Mouse (Mus musculus): Measurements from ENCODE around the gene Myof. TPM values are rescaled to one million over a fixed set of nuclear protein-coding genes. Genes with fewer than 3 reads are reported as not detected.
A peak's percentile ranks its signal among the peaks of the same experiment; 100 is the strongest.

Gene Myof
- total and polyA plus RNA-seq, 2 experiments: 0.48 to 2.1 TPM

- H3K9ac ChIP-seq (ENCODE audit: low read depth, low read length): no peak overlapping the region
- H3K27ac ChIP-seq (replicated peaks; ENCODE audit: insufficient read depth, low read depth, low read length): no peak overlapping the region
- H3K4me3 ChIP-seq (ENCODE audit: insufficient read depth, low read depth, low read length): no peak overlapping the region
- H3K79me2 ChIP-seq (ENCODE audit: control insufficient read depth, insufficient read depth, low read length): no peaks in the 10 kb centered on the region
- no peaks in the 10 kb centered on the region for H3K27me3 ChIP-seq (ENCODE audit: control insufficient read depth, insufficient read depth, low read length)
- H3K36me3 ChIP-seq (ENCODE audit: control insufficient read depth, insufficient read depth, low read length): no peaks in the 10 kb centered on the region
- DNase-seq (ENCODE audit: extremely low read depth, low read depth, low spot score): peak; percentile 21
- WGBS: 52% methylated on average over 9 of the region's 9 CpGs
- no peak for TF ChIP-seq POLR2A (IDR thresholded peaks at IDR 0.05; ENCODE audit: extremely low read depth, insufficient read depth, low read length)
- no peak for TF ChIP-seq CTCF (IDR thresholded peaks at IDR 0.05; ENCODE audit: low read depth, low read length)
- no peaks in the 10 kb centered on the region; the same call in 1 of the 2 replicates for H3K4me1 ChIP-seq (ENCODE audit: control insufficient read depth, insufficient read depth, low read length)
Measured at GRCm38 (mm10) chr19:38025254-38026041, 17.9 kb downstream of the Myof start.

DNA sequence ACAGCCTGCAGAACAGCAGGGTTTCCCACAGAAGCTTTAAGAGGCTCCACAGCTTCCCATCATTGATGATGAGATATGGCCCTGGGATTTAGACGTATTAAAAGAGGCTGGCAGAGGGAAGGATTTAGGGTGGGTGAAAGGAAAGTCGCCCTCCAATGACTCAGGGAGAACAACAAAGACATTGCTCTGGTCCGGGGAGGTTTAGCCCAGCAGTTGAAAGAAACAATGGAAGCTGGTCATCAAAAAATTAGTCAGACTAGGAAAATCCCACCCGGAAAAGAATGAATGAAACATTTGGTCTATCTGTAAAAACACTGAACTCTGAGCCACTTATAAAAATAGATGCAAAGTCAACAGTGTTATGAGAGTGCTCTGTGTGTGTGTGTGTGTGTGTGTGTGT is 19.8 kb downstream of the Myof start:
- no peak for DNase-seq (ENCODE audit: extremely low read depth, low read depth, low spot score)

GRCm38 (mm10) chr19:38022710-38023109 is 20.7 kb downstream of the Myof start:
- Histone ChIP-seq H3K9ac (ENCODE audit: low read depth, low read length) (no peak overlapping the region), H3K79me2 (ENCODE audit: control insufficient read depth, insufficient read depth, low read length) (no peaks in the 10 kb centered on the region), H3K27me3 (ENCODE audit: control insufficient read depth, insufficient read depth, low read length) (no peaks in the 10 kb centered on the region), H3K36me3 (ENCODE audit: control insufficient read depth, insufficient read depth, low read length) (no peaks in the 10 kb centered on the region), H3K4me1 (ENCODE audit: control insufficient read depth, insufficient read depth, low read length) (no peaks in the 10 kb centered on the region; the same call in 1 of the 2 replicates), H3K27ac (replicated peaks; ENCODE audit: insufficient read depth, low read depth, low read length) (no peak overlapping the region), H3K4me3 (ENCODE audit: insufficient read depth, low read depth, low read length) (no peak overlapping the region)
- WGBS: 60% methylated on average over 4 of the region's 4 CpGs
- DNase-seq (ENCODE audit: extremely low read depth, low read depth, low spot score): peak; percentile 31
- TF ChIP-seq CTCF (IDR thresholded peaks at IDR 0.05; ENCODE audit: low read depth, low read length) (no peak), POLR2A (IDR thresholded peaks at IDR 0.05; ENCODE audit: extremely low read depth, insufficient read depth, low read length) (no peak)

More for the DNA sequence above, 19.8 kb downstream of the Myof start:
- H3K27me3 ChIP-seq (ENCODE audit: control insufficient read depth, insufficient read depth, low read length): no peaks in the 10 kb centered on the region
- H3K9ac ChIP-seq (ENCODE audit: low read depth, low read length): no peak overlapping the region
- no peak for TF ChIP-seq POLR2A (IDR thresholded peaks at IDR 0.05; ENCODE audit: extremely low read depth, insufficient read depth, low read length)
- TF ChIP-seq CTCF (IDR thresholded peaks at IDR 0.05; ENCODE audit: low read depth, low read length): no peak
- H3K4me1 ChIP-seq (ENCODE audit: control insufficient read depth, insufficient read depth, low read length): no peaks in the 10 kb centered on the region; the same call in 1 of the 2 replicates
- H3K79me2 ChIP-seq (ENCODE audit: control insufficient read depth, insufficient read depth, low read length): no peaks in the 10 kb centered on the region
- H3K27ac ChIP-seq (replicated peaks; ENCODE audit: insufficient read depth, low read depth, low read length): no peak overlapping the region
- 88% methylated on average over 4 of the region's 4 CpGs for WGBS
- no peak overlapping the region for H3K4me3 ChIP-seq (ENCODE audit: insufficient read depth, low read depth, low read length)
- no peaks in the 10 kb centered on the region for H3K36me3 ChIP-seq (ENCODE audit: control insufficient read depth, insufficient read depth, low read length)

GRCm38 (mm10) chr19:38015873-38016254 is 27.5 kb downstream of the Myof start:
- Histone ChIP-seq H3K79me2 (ENCODE audit: control insufficient read depth, insufficient read depth, low read length) (no peaks in the 10 kb centered on the region), H3K27ac (replicated peaks; ENCODE audit: insufficient read depth, low read depth, low read length) (no peak overlapping the region), H3K4me1 (ENCODE audit: control insufficient read depth, insufficient read depth, low read length) (no peaks in the 10 kb centered on the region), H3K27me3 (ENCODE audit: control insufficient read depth, insufficient read depth, low read length) (no peaks in the 10 kb centered on the region), H3K36me3 (ENCODE audit: control insufficient read depth, insufficient read depth, low read length) (no peaks in the 10 kb centered on the region), H3K9ac (ENCODE audit: low read depth, low read length) (no peak overlapping the region), H3K4me3 (ENCODE audit: insufficient read depth, low read depth, low read length) (no peak overlapping the region)
- no peak for TF ChIP-seq CTCF (IDR thresholded peaks at IDR 0.05; ENCODE audit: low read depth, low read length)
- no peak for TF ChIP-seq POLR2A (IDR thresholded peaks at IDR 0.05; ENCODE audit: extremely low read depth, insufficient read depth, low read length)
- DNase-seq (ENCODE audit: extremely low read depth, low read depth, low spot score): no peak
- 84% methylated on average over 1 of the region's 1 CpGs for WGBS

- Histone ChIP-seq H3K4me1 (ENCODE audit: control insufficient read depth, insufficient read depth, low read length) (no peaks in the 10 kb centered on the region), H3K9ac (ENCODE audit: low read depth, low read length) (no peak overlapping the region), H3K27me3 (ENCODE audit: control insufficient read depth, insufficient read depth, low read length) (no peaks in the 10 kb centered on the region), H3K4me3 (ENCODE audit: insufficient read depth, low read depth, low read length) (no peak overlapping the region), H3K27ac (replicated peaks; ENCODE audit: insufficient read depth, low read depth, low read length) (no peak overlapping the region), H3K79me2 (ENCODE audit: control insufficient read depth, insufficient read depth, low read length) (no peaks in the 10 kb centered on the region), H3K36me3 (ENCODE audit: control insufficient read depth, insufficient read depth, low read length) (no peaks in the 10 kb centered on the region)
- TF ChIP-seq CTCF (IDR thresholded peaks at IDR 0.05; ENCODE audit: low read depth, low read length) (no peak), POLR2A (IDR thresholded peaks at IDR 0.05; ENCODE audit: extremely low read depth, insufficient read depth, low read length) (no peak)
- 11% methylated on average over 1 of the region's 1 CpGs for WGBS
- peak; percentile 27 for DNase-seq (ENCODE audit: extremely low read depth, low read depth, low spot score)
Measured at GRCm38 (mm10) chr19:38015180-38015872, 28.1 kb downstream of the Myof start.

Data from liver, adult 2 months (tissue).